Mouse (Mus musculus): ENCODE data around the gene Dhx16.

The Dhx16 gene

GRCm38 (mm10) chr17:35896781-35897643, 17.4 kb downstream of the Dhx16 start, which contains the start of gene 2310061I04Rik:
2310061I04Rik (minus strand) TSS chr17:35897431.
- DNase-seq (ENCODE audit: low read depth, low spot score): peak; percentile 94

GRCm38 (mm10) chr17:35897644-35898573, 18.3 kb downstream of the Dhx16 start:
- DNase-seq (ENCODE audit: low read depth, low spot score): no peak

GRCm38 (mm10) chr17:35900636-35901035, 21.0 kb downstream of the Dhx16 start:
- DNase-seq (ENCODE audit: low read depth, low spot score): no peak

- DNase-seq (ENCODE audit: low read depth, low spot score): peak; percentile 59
Observed at GRCm38 (mm10) chr17:35903343-35903991, 23.8 kb downstream of the Dhx16 start.

- no peak for DNase-seq (ENCODE audit: low read depth, low spot score)
Observed at GRCm38 (mm10) chr17:35903992-35904355, 24.4 kb downstream of the Dhx16 start.

- no peak for DNase-seq (ENCODE audit: low read depth, low spot score)
Observed at GRCm38 (mm10) chr17:35905587-35905986, 26.0 kb downstream of the Dhx16 start.

- DNase-seq (ENCODE audit: low read depth, low spot score): no peak
Observed at GRCm38 (mm10) chr17:35907609-35908008, 28.0 kb downstream of the Dhx16 start.

GRCm38 (mm10) chr17:35909186-35909918, 29.7 kb downstream of the Dhx16 start:
- DNase-seq (ENCODE audit: low read depth, low spot score): no peak

GRCm38 (mm10) chr17:35909919-35910369, 30.3 kb downstream of the Dhx16 start, which contains the start of gene Atat1:
Atat1 (minus strand) TSS chr17:35910075.
- peak; percentile 78 for DNase-seq (ENCODE audit: low read depth, low spot score)

- no peak for DNase-seq (ENCODE audit: low read depth, low spot score)
Observed at GRCm38 (mm10) chr17:35914975-35915374, 35.4 kb downstream of the Dhx16 start.

GRCm38 (mm10) chr17:35915538-35916296, 36.1 kb downstream of the Dhx16 start:
- DNase-seq (ENCODE audit: low read depth, low spot score): no peak

- peak; percentile 100 for DNase-seq (ENCODE audit: low read depth, low spot score)
Observed at GRCm38 (mm10) chr17:35916297-35917142, 36.9 kb downstream of the Dhx16 start, which contains the start of the genes Mrps18b and Ppp1r10. Mrps18b (minus strand) TSS chr17:35916389. Ppp1r10 (plus strand) TSS chr17:35916434.

GRCm38 (mm10) chr17:35917143-35917462, 37.5 kb downstream of the Dhx16 start:
- no peak for DNase-seq (ENCODE audit: low read depth, low spot score)

- peak; percentile 66 for DNase-seq (ENCODE audit: low read depth, low spot score)
Observed at GRCm38 (mm10) chr17:35917463-35918251, 38.0 kb downstream of the Dhx16 start.

- peak; percentile 67 for DNase-seq (ENCODE audit: low read depth, low spot score)
Observed at GRCm38 (mm10) chr17:35918276-35919059, 38.8 kb downstream of the Dhx16 start.

GRCm38 (mm10) chr17:35919060-35919715, 39.6 kb downstream of the Dhx16 start:
- DNase-seq (ENCODE audit: low read depth, low spot score): peak; percentile 98

- no peak for DNase-seq (ENCODE audit: low read depth, low spot score)
Observed at GRCm38 (mm10) chr17:35919864-35920301, 40.3 kb downstream of the Dhx16 start.
